Mouse (Mus musculus) urinary bladder, adult 2 months (tissue): ENCODE results near the gene Myl4. TPM values are rescaled to one million over a fixed set of nuclear protein-coding genes. Genes with fewer than 3 reads are reported as not detected.

Source experiments
- DNase-seq: peaks from one replicate; pipeline ENCODE4 v3.0.0; 2022; ENCODE audit warnings: low spot score
- polyA plus RNA-seq: library from polyadenylated mRNA; depleted of rRNA; stranded (reverse); fragments of >200 nt; gene quantifications from 2 replicates; pipeline ENCODE4 v1.2.3, GENCODE M21; 2012

Gene Myl4
- polyA plus RNA-seq, 1 experiment = 78.5 TPM

GRCm38 (mm10) chr11:104604192-104604591 lies 53.7 kb downstream of the Myl4 start:
- DNase-seq = no peak

- peak; percentile 58 for DNase-seq
Measured at GRCm38 (mm10) chr11:104607491-104608245, 57.2 kb downstream of the Myl4 start, which contains the start of gene Itgb3. Gene Itgb3 (plus strand): TSS chr11:104608000.

GRCm38 (mm10) chr11:104608249-104608920 lies 57.9 kb downstream of the Myl4 start:
- no peak for DNase-seq

GRCm38 (mm10) chr11:104609033-104609684 lies 58.7 kb downstream of the Myl4 start:
- DNase-seq = no peak

- DNase-seq = no peak
Measured at GRCm38 (mm10) chr11:104609733-104610132, 59.3 kb downstream of the Myl4 start.

GRCm38 (mm10) chr11:104611579-104612151 lies 61.2 kb downstream of the Myl4 start:
- DNase-seq = no peak

- no peak for DNase-seq
Measured at GRCm38 (mm10) chr11:104613551-104613950, 63.1 kb downstream of the Myl4 start.

- DNase-seq = no peak
Measured at GRCm38 (mm10) chr11:104614130-104614529, 63.7 kb downstream of the Myl4 start.

GRCm38 (mm10) chr11:104616182-104616581 lies 65.7 kb downstream of the Myl4 start:
- no peak for DNase-seq

GRCm38 (mm10) chr11:104618638-104619076 lies 68.2 kb downstream of the Myl4 start:
- no peak for DNase-seq

- DNase-seq = no peak
Measured at GRCm38 (mm10) chr11:104619084-104620022, 68.9 kb downstream of the Myl4 start.

- no peak for DNase-seq
Measured at GRCm38 (mm10) chr11:104622040-104622962, 71.8 kb downstream of the Myl4 start.

GRCm38 (mm10) chr11:104624791-104625391 lies 74.4 kb downstream of the Myl4 start:
- DNase-seq = no peak

GRCm38 (mm10) chr11:104625453-104626402 lies 75.3 kb downstream of the Myl4 start:
- DNase-seq = no peak

- no peak for DNase-seq
Measured at GRCm38 (mm10) chr11:104626635-104627034, 76.2 kb downstream of the Myl4 start.

GRCm38 (mm10) chr11:104627616-104628301 lies 77.3 kb downstream of the Myl4 start:
- no peak for DNase-seq

- DNase-seq = no peak
Measured at GRCm38 (mm10) chr11:104628566-104628965, 78.1 kb downstream of the Myl4 start.
